In the genomic region with DNA sequence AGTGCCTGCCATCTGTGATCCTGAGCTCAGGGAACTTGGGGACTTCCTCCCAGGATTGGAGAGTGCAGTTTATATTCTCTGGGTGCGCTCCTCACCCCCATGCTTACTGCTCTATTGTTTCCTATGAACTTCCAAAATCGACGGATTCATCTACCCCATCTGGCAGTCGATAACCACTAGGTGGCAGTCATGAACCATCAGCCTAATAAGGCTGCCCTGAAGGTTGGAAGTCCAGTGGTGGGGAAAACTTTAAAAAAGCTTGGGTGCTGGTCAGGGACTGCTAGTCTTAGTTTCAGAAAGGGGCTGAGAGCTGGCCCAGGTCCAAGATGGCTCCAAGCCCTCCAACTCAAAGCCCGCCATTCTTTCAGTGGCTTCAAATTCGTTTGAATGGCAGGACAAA, we compare ENCODE assay signal across 8 mouse cellular contexts. TPM values are rescaled to one million over a fixed set of nuclear protein-coding genes. Genes with fewer than 3 reads are reported as not detected.
DNase-seq lines count a peak whose midpoint lies in the region; ATAC-seq lines count a peak whose summit lies in the region.

No protein-coding gene starts in this region.

- H3K27me3 ChIP-seq in forebrain, embryonic 13.5 days, result no peaks in the 10 kb centered on the region
- H3K27me3 ChIP-seq in midbrain, embryonic 15.5 days (replicated peaks), result no peaks in the 10 kb centered on the region

- peak; percentile 79 for DNase-seq in urinary bladder, postnatal 14 days (ENCODE audit: low spot score)
- DNase-seq in urinary bladder, postnatal 4 days (ENCODE audit: low spot score in 2 of 2), result no peak
- peak; percentile 70 for DNase-seq in c-Kit-positive CD71-positive TER-119-positive erythroid progenitor cells, embryonic 14.5 days (ENCODE audit: low spot score)
- peak; percentile 81 for DNase-seq in induced T-regulatory cell, adult 2 months (ENCODE audit: low read depth)
- DNase-seq in left cerebral cortex, postnatal 4 days, result peak; percentile 79
- DNase-seq in spleen, postnatal 4 days (ENCODE audit: low spot score in 2 of 2), result peak; percentile 74 to 85

- H3K4me3 ChIP-seq in forebrain, embryonic 13.5 days, result no peak overlapping the region
- no peak overlapping the region for H3K4me3 ChIP-seq in midbrain, embryonic 15.5 days

- no peak overlapping the region for H3K9ac ChIP-seq in forebrain, embryonic 13.5 days
- H3K9ac ChIP-seq in midbrain, embryonic 15.5 days, result no peak overlapping the region

- H3K9me3 ChIP-seq in forebrain, embryonic 13.5 days (replicated peaks), result no peaks in the 10 kb centered on the region
- no peaks in the 10 kb centered on the region for H3K9me3 ChIP-seq in midbrain, embryonic 15.5 days

- ATAC-seq in forebrain, embryonic 13.5 days, result peak; percentile 57
- peak; percentile 11; the same call in 1 of the 2 replicates for ATAC-seq in midbrain, embryonic 15.5 days (replicated peaks)

- no peak overlapping the region for H3K4me2 ChIP-seq in forebrain, embryonic 13.5 days
- H3K4me2 ChIP-seq in midbrain, embryonic 15.5 days, result no peak overlapping the region

- no peaks in the 10 kb centered on the region for H3K36me3 ChIP-seq in forebrain, embryonic 13.5 days (ENCODE audit: poor library complexity, severe bottlenecking)
- H3K36me3 ChIP-seq in midbrain, embryonic 15.5 days (replicated peaks), result no peaks in the 10 kb centered on the region

- 7% methylated on average over 6 of the region's 6 CpGs for WGBS in forebrain, embryonic 13.5 days
- WGBS in midbrain, embryonic 15.5 days, result 6% methylated on average over 6 of the region's 6 CpGs

- intact Hi-C loops in left cerebral cortex, postnatal 4 days (cut with DNase I), result loop anchor here (2.0 to 10.0 kb wide), 3 partner anchors 157 to 428 kb away; no protein-coding TSS in a partner anchor

- no peaks in the 10 kb centered on the region for H3K4me1 ChIP-seq in forebrain, embryonic 13.5 days
- no peaks in the 10 kb centered on the region for H3K4me1 ChIP-seq in midbrain, embryonic 15.5 days

- no peak overlapping the region for H3K27ac ChIP-seq in forebrain, embryonic 13.5 days
- H3K27ac ChIP-seq in midbrain, embryonic 15.5 days, result no peak overlapping the region

RNA-seq across cellular contexts. Expression of gene Isg20, which starts 11.1 kb away (rescaled TPM):
- polyA plus RNA-seq in forebrain, embryonic 13.5 days (2015; fragmentation: Nextera tagmentation; extraction: Ambion mirVana), result 0.52 TPM in 1 of 2 replicates, not detected in the other
- under 1 TPM in 1 of 2 experiments, not detected in 1; 0.74 TPM for total RNA-seq in left cerebral cortex, postnatal 4 days (2021)
- 2.2 and 3.1 TPM in 2 replicates for polyA plus RNA-seq in midbrain, embryonic 15.5 days (2015; fragmentation: Nextera tagmentation; extraction: Ambion mirVana)

RNA-seq across cellular contexts. Expression of gene Aen, which starts 28.6 kb away (rescaled TPM):
- 57.2 and 61.5 TPM in 2 replicates for polyA plus RNA-seq in forebrain, embryonic 13.5 days (2015; fragmentation: Nextera tagmentation; extraction: Ambion mirVana)
- total RNA-seq in left cerebral cortex, postnatal 4 days (2021), result 10 to 100 TPM; 42.3 to 51.3 TPM
- polyA plus RNA-seq in midbrain, embryonic 15.5 days (2015; fragmentation: Nextera tagmentation; extraction: Ambion mirVana), result 51.6 and 52.7 TPM in 2 replicates

Comparison
In these comparisons a context has a peak if more than half of its experiments do, and no peak if none do; other contexts are left out.
1. DNase-seq: peak in urinary bladder, postnatal 14 days (single experiment), c-Kit-positive CD71-positive TER-119-positive erythroid progenitor cells, embryonic 14.5 days (single experiment), induced T-regulatory cell, adult 2 months (single experiment), left cerebral cortex, postnatal 4 days (single experiment) and spleen, postnatal 4 days (2 of 2); none in urinary bladder, postnatal 4 days (0 of 2).